Mouse (Mus musculus) adrenal gland, adult 18-20 months (tissue): ENCODE data around the gene Dnajc17. TPM values are rescaled to one million over a fixed set of nuclear protein-coding genes. Genes with fewer than 3 reads are reported as not detected.

Experiments used
- DNase-seq, 2 experiments: peaks; one replicate each; pipeline ENCODE4 v3.0.0; 2021 to 2022; ENCODE audit warnings: low spot score in 2 of 2
- total RNA-seq, 2 experiments: library from RNA; stranded (reverse); gene quantifications; 1 replicate in 1 of 2; 2 replicates in 1 of 2; pipeline ENCODE4 v1.2.3; 2021

The Dnajc17 gene
- total RNA-seq, 2 experiments from 2014 or later = 12.5 to 13.1 TPM

DNA sequence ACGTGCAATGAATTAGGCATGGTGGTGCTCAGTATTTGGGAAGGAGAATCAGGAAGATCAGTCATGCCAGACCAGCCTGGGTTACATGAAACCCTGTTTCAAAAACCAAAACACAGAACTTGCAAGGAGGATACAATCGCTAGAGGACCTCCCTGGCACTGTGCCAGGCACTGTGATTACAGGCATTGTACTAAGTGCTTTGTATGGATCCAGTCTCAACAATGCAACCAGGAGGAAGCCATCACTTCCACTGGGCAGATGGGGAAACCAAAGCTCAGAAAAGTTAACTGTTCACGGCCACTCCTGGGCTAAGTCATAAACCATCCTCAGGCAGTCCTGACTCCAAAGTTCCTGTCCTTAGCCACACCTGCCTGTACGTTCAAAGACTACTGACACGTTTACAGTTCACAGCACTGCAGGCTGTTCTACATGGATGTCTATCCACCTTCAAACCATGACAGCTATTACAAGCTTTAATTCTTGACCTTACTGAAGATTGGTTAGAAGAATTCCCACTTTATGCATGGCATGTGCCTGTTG lies 5.6 kb downstream of the Dnajc17 start:
- DNase-seq = peak in 1 of 2 experiments; percentile 39

DNA sequence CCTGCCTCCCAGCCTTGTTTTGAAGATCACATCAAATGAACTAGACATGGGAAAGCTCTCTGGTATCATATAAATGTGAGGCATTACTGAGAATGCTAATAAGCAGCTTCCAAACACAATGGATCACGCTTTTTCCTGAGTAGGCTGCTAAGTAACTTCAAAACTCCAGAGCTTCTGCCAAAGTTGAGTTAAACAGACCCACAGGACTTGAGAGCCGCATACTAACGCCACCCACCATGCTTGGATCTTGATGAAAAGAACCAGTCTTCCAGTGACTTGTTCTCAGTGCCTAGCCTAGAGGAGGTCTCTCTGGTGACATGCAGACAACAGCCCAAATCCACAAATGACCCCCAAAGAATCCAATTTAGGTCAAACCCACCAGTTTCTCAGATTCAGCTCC lies 9.7 kb downstream of the Dnajc17 start:
- DNase-seq = no peak

DNA sequence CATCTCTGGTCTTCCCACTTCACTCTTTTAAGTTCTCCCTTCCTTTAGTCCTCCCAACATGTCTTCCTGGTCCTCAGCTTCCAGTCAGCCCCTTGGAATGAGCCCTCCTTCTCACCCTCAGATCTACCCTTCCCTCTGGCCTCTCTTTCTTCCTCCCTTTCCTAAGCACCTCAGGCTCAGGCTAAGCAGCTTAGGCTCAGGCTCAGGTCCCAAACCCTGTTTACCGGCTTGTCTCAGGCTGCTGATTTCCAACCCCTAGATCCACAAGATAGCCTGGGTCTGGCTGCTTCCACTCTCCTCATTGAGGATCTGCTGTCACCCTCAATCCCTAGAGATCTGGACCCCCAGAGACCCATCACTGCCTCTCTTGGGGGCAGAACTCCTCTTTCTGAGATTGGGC lies 10.5 kb downstream of the Dnajc17 start:
- no peak for DNase-seq

DNA sequence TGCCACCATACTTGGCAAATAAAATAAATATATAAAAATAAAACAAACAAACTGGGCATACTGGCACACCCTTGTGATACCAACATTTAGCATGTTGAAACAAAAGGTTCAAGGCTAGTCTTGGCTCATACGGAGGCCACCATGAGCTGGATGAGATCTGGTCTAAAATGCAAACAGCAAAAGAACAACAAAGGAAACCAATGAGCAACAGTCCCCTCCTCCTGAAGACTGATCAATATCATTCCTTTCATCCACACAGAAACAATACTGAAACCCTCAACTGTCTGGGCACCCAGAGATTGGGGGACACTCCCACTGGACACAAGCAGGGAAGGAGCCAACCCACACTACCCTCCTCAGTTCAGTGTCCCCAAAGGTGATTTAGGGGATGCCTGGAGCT lies 11.1 kb downstream of the Dnajc17 start:
- DNase-seq = no peak

DNA sequence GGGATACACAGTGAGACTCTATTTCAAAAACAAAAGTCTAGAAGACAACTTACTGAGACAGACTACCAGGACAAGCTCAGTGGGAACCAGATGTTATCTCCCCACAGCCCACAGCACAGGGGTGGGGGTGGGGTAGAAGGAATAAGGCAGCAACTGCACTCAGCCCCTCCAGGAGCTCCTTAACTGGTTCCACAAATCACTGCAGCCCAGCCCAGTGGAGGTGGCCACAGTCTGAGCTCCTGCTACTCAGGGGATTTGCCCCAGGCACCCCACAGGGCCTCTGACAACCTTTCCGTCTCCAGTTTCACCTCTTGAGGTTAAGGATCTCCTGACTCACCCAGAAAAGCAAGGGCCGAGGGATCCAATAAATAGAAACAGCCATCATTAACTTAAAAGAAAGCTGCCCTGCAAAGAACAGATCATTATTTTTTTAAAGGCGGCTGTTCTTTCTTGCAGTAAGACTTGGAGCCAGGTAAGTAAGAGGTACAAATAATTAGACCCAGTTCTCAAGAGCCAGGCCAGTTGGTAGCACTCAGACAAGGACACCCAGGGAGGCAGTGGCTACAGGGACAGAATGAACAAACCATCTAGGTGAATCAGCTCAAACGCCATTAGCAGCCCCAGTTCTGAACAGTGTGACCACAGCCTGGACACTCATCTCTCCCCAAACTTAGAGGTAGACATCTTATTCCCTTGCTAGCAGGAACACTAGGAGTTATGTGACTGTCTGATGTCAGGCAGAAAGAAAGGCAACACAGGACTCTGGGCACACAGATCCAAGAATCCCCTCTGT lies 12.1 kb downstream of the Dnajc17 start:
- no peak for DNase-seq

DNA sequence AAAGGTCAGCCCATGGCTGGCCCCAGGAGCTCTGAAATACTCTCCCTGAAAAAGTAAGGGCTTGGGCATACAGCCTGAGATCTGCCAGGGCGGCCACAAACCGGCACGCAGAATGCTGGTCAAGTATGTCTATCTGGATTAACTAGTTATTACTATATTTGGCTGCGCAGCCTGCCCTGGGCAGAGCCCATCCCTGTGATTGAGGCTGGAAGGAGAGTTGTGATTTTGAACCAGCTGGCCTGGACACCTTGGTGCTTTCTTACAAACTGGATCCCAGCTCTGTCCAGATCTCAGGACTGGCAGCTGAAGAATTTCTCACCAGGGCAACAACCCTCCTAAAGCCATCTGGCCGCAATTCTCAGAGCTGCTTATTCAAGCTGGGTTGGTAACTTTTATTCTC lies 14.5 kb downstream of the Dnajc17 start:
- DNase-seq = no peak

DNA sequence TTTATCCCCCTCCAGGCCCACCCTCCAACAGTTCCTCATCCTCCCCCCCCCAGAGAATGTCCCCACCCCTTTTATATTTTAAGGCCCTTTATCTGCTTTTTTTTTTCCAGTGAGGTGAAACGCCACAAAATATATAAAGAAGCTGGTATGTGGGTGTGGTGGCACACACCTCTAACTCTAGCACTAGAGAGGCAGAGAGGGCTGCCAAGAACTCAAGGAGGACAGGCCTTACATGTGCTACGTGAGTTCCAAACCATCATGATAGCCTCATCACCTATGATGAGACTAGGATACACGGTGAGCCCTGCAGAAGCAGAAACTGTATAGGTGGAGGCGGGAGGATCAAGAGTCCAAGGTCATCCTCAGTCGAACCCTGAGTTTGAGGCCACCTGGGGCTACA lies 17.6 kb downstream of the Dnajc17 start:
- no peak for DNase-seq

DNA sequence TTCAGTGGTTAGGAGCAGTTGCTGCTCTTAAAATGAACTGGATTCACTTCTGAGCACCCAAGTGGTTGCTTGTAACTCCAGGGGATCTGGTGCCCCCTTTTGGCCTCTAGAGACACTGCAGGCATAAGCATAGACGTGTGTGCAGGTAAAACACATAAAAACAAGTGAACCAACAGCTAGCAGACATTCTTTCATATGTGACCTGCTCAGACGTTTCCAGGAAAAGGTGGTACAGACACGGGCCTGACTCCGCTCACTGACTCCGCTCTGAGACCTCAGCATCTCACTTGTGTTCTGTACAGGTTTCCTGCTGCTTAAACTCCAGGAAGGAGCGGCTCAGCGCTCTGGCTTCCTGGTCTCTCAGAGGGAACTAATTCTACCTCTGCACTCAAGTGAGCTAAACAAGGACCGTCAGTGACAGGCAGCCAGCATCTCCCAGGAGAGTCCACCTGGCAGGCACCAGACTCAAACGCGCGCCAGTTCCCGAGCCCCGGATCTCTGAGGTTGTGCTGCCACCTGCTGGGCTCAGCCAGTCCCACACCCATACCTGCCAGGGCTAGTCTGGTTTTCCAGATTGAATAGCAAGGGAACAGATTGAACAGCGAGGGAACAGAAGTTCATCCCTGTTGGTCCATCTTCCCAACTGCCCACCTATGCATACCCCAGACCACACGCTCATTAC lies 19.4 kb downstream of the Dnajc17 start:
- DNase-seq = peak; percentile 87 to 91

DNA sequence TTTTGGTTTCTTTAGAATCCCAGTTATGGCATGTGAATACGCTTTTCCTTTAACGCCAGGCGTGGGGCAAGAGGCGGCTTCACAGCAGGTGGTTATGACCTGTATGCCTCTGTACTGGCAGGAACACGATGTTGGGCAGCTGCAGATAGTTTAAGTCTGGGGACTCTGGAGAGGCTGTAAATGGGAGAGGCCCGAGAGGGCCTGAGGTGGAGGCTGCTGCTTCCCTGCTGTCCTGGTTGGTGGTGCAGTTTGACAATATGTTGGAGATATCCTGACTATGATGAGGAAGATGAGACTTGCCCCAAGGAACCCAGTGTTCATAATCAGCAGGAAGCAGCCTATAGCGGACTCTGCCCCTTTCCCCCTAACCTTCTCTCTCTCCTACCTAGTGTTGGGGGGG lies 25.7 kb downstream of the Dnajc17 start:
- DNase-seq = no peak

DNA sequence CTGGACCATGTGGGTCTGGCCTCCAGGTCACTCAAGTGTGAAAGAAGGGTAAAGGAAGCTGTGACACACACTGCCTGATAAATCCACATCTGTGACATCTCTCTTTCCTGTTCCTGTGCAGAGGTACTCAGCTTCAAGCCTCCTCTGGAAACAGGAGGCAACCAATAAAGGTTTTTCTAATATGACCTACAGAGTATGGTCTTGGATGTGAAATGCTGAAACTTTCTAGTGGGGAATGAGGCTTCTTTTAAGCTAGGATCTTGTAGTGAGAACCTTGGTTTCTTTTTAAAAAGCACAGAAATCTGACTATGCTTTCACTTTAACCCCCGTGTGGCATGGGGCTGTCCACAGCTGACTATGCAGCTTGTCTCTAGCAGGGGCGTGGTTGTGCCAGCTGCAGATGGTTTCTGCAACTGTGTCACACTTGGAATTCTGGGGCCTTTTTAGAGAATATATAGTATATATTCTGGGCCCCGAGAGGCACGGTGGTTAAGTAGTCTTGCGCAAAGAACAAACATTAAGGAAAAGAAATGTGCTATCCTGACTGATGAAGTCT lies 31.1 kb downstream of the Dnajc17 start:
- DNase-seq = no peak

DNA sequence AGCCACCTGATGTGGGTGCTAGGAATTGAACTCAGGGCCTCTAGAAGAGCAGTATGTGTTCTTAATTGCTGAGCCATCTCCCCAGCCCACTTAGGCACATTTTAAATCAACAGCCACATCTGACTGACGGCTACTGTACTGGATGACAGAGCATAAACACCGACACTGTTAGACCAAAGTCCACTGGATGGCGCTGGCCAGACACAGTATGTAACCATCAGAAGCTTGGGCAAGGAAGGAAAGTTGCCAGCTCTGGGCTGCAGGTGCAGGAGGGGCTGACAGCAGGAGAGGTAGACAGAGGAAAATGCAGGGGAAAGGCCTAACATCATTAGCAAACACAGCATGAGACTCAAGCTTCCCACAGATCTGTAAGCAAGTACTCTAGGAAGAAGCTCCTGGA lies 31.8 kb downstream of the Dnajc17 start:
- no peak for DNase-seq

DNA sequence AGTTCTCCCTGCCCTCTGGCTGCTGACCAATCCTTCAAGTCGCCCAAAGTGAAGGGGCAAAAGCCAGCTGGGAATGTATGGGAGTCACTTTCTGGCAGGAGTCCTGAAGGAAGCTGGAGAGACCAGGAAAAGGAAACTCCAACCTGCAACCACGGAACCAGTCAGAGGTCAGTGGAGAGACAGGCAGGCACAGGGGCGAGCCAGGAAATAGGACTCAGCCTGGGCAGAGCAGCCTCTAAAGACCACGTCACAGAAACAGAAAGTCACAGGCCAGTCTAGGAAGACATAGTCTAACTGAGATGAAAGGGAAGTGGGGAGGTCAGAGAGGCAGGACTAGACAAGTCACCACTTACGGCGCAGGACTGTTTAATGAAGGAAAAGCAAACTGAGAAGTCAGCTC lies 33.0 kb downstream of the Dnajc17 start:
- no peak for DNase-seq

DNA sequence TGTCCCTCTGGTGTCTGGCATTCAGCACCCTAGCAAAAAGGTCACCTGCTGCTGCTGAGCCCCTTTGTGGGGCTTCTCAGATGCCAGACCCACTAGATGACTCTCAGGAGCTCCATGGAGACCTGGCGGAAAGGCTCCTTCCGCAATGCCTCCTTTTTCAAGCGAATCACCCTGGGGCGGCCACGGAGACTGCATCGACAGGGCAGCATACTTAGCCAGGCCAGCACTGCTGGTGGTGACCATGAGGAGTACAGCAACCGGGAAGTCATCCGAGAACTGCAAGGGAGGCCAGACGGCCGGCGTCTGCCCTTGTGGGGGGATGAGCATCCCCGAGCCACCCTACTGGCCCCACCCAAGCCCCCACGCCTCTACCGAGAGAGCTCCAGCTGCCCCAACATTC lies 33.7 kb downstream of the Dnajc17 start:
- no peak for DNase-seq

DNA sequence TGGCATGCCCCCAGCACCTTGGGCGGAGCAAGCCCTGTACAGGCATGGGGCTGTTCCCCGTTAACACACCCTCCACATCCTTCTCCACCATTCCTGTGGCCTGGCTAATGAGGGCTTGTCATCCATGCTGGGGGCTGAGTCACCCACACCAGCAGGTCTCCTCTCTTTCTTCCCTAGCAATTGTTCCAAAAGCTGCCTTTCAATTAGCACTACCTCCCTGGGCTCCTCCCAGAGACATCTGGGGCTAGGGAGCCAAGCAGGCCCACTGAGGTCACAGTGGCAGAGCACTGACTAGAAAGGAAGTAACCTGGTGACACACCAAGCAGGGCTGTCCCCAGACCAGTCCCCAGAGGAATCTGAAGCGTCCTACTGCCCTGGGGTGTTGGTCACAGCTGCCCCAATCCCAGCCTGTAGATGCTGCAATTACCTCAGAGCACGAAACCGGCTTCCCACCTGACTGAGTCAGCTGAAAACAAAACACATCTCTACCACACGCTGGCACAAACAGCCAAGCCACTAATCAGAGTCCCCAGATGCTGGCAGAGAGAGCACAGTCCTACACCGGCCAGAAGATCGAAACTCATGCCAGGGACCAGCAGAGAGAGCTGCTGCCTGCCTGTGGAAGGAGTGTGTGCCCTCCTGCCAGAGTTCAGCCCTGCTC lies 34.5 kb downstream of the Dnajc17 start, which contains the start of gene Gm14137:
Gene Gm14137, plus strand, starts transcription at position 519 of the 661 bp plus-strand sequence.
- DNase-seq = no peak

DNA sequence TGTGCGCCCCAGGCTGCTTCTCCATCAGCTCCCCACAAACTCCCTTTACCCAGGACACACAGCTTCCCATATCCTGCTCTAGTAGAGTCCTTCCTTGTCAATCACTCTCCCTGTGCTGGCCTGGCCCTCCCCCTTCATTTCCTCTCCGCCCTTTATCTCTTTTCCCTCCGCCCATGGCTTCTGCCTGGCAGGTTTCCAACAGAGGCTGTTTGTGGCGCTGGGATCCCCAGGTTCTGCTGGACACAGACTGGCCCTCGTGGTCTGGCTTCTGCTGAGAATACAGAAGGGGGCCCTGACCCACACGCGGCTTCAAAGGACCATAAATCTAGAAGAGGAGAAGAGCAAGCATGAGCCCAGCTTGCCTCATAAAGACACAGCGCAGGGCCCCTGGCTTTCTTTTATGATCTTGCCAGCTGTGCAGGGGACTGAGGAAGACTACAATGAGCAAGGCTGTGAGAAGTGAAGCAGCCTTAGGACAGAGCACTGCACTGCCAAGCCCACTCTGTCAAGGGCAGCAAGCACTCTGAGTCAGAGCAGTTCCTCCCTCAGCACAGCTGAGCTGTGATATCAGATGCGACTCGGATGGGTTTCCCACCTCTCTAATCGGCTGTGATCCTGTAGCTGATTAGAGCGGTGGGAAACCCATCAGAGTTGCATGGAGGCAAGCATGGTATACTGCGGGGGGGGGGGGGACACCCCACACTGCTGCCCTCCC lies 35.6 kb downstream of the Dnajc17 start:
- peak; percentile 61 to 64 for DNase-seq

DNA sequence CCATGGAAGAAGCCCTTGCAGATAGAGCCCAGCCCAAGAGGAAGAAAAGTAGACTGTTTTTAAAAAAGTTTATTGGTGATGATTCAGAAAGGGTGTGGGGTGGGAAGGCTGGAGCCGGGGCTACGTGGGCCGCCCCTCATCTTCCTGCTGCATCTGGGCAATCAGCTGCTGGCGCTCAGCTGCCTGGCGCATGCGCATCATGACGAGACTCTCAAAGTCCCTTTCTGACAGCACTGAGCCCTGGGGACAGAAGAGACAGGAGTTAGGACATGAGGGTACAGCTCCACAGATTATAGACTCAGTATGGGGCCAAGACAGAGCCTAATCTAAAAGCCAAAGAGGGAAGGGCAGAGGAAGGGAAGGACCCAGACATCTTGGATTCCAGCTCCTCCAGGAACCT lies 36.1 kb downstream of the Dnajc17 start:
- no peak for DNase-seq

DNA sequence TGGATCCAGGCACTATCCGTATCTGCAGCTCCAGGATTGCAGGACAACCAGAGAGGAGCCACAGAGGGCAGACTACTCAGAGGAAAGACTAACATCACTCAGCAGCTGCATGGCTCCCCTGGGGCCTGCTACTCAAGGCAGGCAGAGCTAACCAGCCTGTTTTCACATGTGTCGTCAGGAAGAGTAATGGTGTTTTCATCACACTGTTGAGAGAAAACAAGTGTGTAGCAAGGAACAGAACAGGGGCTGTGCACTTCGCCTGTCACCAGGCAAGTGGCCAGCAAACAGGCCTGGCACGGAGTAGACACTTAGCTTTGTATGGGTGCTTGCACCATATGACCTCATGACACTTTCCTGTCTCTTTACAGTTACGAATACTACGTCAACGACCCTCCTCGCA lies 37.0 kb downstream of the Dnajc17 start:
- DNase-seq = no peak

DNA sequence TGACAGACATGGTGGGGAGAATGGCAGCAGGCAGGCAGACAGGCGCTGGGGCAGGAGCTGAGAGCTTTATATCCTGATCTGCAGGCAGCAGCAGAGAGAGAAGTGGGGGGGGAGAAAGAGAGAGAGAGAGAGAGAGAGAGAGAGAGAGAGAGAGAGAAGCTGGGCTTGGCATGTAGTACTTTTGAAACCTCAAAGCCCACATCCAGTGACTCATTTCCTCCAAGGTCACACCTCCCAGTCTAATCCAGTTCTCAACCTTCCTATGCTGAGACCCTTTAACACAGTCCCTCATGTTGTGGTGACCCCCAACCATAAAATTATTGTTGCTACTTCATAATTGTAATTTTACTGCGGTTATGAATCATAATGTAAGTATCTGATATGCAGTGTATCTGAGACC lies 38.3 kb downstream of the Dnajc17 start:
- DNase-seq = no peak

DNA sequence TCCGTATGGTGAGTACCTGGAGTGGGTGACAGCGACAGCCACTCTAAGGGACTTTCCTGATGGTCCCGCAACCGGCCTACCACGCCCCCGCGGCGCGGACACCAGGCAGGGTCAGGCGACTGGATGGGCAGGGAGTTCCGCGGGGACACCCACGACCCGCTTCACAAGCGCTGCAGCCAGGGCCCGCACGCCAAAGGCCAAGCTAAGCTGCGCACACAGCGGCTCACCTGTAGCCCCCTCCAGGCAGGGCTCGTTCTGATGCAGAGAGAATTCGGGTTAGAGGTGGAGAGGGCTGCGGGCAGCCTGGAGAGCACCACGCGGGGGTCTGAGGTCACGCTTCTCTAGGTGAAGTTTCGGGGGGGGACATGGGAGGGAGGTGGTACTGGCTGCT lies 40.7 kb downstream of the Dnajc17 start:
- no peak for DNase-seq

DNA sequence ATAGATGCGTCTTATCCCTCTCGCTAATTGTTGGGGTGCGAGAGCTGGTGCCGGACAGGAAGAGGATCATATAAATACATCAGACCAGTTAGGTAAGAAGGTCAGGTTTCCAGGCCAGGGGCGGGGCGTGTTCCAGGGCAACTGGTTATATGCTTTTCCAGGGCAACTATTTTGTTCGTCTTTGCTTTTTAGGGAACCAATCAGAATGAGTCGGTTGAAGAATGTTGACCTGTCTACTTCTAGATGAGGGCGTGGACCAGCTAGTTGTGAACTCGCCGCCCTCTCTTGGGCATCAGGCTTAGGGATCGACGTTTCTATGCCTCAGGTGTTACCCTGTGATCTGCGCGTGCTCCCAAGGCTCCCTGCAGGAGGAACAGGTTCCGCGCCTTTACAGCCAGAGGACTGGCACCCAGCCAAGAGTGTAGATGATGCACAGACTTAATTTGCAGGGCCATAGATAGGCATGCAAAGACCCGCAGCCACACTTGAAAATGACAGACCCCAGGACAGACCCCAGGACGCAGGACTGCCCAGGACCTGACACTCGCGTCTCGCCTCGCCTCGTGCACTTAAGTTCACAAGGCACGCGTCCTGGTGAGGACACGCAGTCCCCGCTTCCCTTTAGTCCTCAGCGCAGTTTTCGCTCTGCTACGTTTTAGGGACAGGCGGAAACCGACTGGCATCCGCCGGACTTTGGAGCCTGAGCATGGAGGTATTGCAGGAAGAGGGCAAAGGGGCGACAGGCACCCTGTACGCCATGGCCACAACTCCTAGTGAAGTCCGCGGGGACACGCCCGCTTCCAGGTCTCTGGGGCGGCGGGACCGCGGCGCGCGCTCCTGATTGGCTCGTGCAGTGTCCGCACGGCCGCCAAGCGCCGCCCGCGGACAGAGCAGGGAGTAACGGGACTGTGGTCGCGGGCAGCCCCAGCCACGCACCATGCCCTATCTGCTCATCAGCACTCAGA lies 41.4 kb downstream of the Dnajc17 start, which contains the start of gene Gchfr:
Gene Gchfr, plus strand, starts transcription at position 873 of the 965 bp plus-strand sequence.
- DNase-seq = peak; percentile 70 to 76
